In the genomic region with DNA sequence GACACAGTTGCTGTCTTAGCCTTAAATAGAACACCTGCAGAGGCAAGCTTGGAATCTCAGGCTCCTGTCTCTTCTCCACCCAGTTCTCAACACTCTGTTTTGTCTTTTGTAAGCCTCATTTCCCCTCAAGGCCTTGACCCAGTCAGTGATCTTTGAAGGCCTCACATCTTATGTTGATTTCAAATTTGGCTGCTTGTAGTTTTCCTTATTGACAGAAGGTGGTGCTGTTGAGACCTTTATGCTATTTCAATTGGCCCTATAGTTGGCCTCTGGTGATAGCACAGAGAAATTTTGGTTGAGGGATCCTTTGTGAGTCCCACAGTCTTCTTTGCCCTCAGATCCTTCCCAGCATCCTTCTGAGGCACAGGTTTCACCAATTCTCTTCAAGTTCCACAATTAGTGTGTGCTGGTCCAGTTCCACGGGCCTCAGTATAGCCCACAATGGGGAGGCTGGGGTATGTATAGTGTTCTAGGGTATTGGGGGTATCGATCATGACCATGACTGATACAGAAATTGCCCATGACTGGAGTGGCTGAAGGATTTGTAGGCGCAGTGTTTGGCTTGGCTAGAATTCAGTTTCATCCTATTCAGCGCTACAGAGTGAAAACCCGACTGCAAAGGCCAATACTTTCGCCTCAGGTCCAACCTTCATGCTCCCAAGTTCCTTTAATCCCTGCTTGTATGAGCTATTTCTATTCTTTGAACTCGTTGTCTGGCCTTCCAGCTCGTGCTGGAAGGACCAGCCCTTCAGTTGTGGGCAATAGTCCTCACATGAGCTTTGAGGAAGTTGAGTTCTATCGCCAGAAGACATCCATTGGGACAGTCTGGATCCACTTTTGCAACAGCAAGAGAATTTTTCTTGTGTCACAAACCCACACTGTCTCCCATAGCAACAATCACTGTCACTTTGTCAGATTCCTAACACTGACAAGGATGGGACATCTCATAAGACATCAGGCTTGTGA, we compare ENCODE assay signal across 8 mouse cellular contexts.
DNase-seq lines count a peak whose midpoint lies in the region; ATAC-seq lines count a peak whose summit lies in the region.

No protein-coding gene starts in this region.

- peak; percentile 69; the same call in 1 of the 2 replicates for ATAC-seq in frontal cortex, adult (ENCODE audit: low TSS enrichment)
- peak; percentile 51; the same call in 1 of the 2 replicates for ATAC-seq in neutrophil, adult 5-6 weeks (ENCODE audit: extremely low read depth, insufficient number of reproducible peaks, low FRiP score, poor library complexity, severe bottlenecking)

- DNase-seq in frontal cortex, postnatal 14 days (ENCODE audit: low spot score in 2 of 2): no peak
- peak; percentile 14 for DNase-seq in lung, postnatal 25 days (ENCODE audit: low spot score)
- DNase-seq in lung, postnatal 4 days: no peak
- peak; percentile 4 for DNase-seq in c-Kit-positive CD71-positive TER-119-positive erythroid progenitor cells, embryonic 14.5 days (ENCODE audit: low spot score)
- no peak for DNase-seq in layer of hippocampus, postnatal 10 days (ENCODE audit: low spot score in 2 of 2)
- no peak for DNase-seq in gastrocnemius, adult 18-20 months (ENCODE audit: low spot score)

Comparison
In these comparisons a context has a peak if more than half of its experiments do, and no peak if none do; other contexts are left out.
1. DNase-seq: peak in lung, postnatal 25 days (single experiment) and c-Kit-positive CD71-positive TER-119-positive erythroid progenitor cells, embryonic 14.5 days (single experiment); none in frontal cortex, postnatal 14 days (0 of 2), lung, postnatal 4 days (0 of 2), layer of hippocampus, postnatal 10 days (0 of 2) and gastrocnemius, adult 18-20 months (single experiment).